Mouse (Mus musculus) embryonic facial prominence, embryonic 14.5 days (tissue): ENCODE results near the gene 4921517D22Rik. TPM values are rescaled to one million over a fixed set of nuclear protein-coding genes. Genes with fewer than 3 reads are reported as not detected.
A peak's percentile ranks its signal among the peaks of the same experiment; 100 is the strongest.
"Not testable (repeated sequence)": the region's sequence is repeated elsewhere in the genome, so short reads cannot be mapped to it uniquely, and the experiment has no call there.

Experiments
- ATAC-seq: fragments of 200-750 bp; cut with Nextera tagmentation; 2 replicates; pipeline ENCODE4 v1.8.0; 2017; ENCODE audit warnings: low read depth, moderate number of reproducible peaks, moderate TSS enrichment
- DNase-seq: peaks from one replicate; pipeline ENCODE4 v3.0.0-alpha.2; 2015; ENCODE audit warnings: low spot score
- H3K27ac ChIP-seq: fragments of 300-500 bp; sonication (generic); replicated peaks from 2 replicates; pipeline ENCODE4 v1.5.1; 2014; ENCODE audit warnings: low read depth, mild to moderate bottlenecking, low read length, moderate library complexity
- H3K27me3 ChIP-seq: fragments of 300-500 bp; sonication (generic); replicated peaks from 2 replicates; pipeline ENCODE4 v1.6.1; 2014; ENCODE audit warnings: low read length; ENCODE audit not compliant: control insufficient read depth, insufficient read depth
- H3K36me3 ChIP-seq: fragments of 300-500 bp; sonication (generic); 2 replicates; pipeline ENCODE4 v1.6.1; 2014; ENCODE audit warnings: low read length, mixed read lengths; ENCODE audit not compliant: control insufficient read depth, insufficient read depth
- H3K4me1 ChIP-seq: fragments of 300-500 bp; sonication (generic); 2 replicates; pipeline ENCODE4 v1.6.1; 2014; ENCODE audit warnings: antibody characterized with exemption, low read length; ENCODE audit not compliant: control insufficient read depth, insufficient read depth
- H3K4me2 ChIP-seq: fragments of 300-500 bp; sonication (generic); 2 replicates; pipeline ENCODE4 v1.6.1; 2014; ENCODE audit warnings: low read depth, mild to moderate bottlenecking, low read length, moderate library complexity, mixed read lengths
- H3K4me3 ChIP-seq: fragments of 300-500 bp; sonication (generic); 2 replicates; pipeline ENCODE4 v1.5.1; 2014; ENCODE audit warnings: low read depth, mild to moderate bottlenecking, low read length
- H3K9ac ChIP-seq: fragments of 300-500 bp; sonication (generic); 2 replicates; pipeline ENCODE4 v1.6.1; 2014; ENCODE audit warnings: low read depth, mild to moderate bottlenecking, low read length, moderate library complexity, mixed read lengths
- H3K9me3 ChIP-seq: fragments of 300-500 bp; sonication (generic); 2 replicates; pipeline ENCODE4 v1.6.1; 2016; ENCODE audit warnings: low read length; ENCODE audit not compliant: control insufficient read depth
- WGBS: fragments of 180-500 bp; shearing (Covaris S2); extraction: QIAGEN DNeasy Blood & Tissue Kit; methylation state at CpG from one replicate; pipeline ENCODE4 v1.1.7; 2014; 5-methylcytosine and 5-hydroxymethylcytosine counted together
- polyA plus RNA-seq: library from polyadenylated mRNA; unstranded; fragments of >200 nt; fragmentation: Nextera tagmentation; extraction: Ambion mirVana; gene quantifications from 2 replicates; pipeline ENCODE4 v1.2.1, GENCODE M21; 2014

Gene 4921517D22Rik
- polyA plus RNA-seq, 1 experiment from 2014 or later = not detected

GRCm38 (mm10) chr13:59728378-59729093 lies 34.6 kb upstream of the 4921517D22Rik start:
- Histone ChIP-seq H3K4me3 (no peak overlapping the region), H3K9ac (no peak overlapping the region), H3K27me3 (no peaks in the 10 kb centered on the region), H3K36me3 (no peaks in the 10 kb centered on the region), H3K9me3 (no peaks in the 10 kb centered on the region), H3K27ac (no peak overlapping the region), H3K4me1 (0 out of 2 replicates have a peak, but pooled peaks cover 6% of the 10 kb centered on the region), H3K4me2 (no peak overlapping the region)
- 35% methylated on average over 6 of the region's 7 CpGs for WGBS
- ATAC-seq = peak; percentile 90
- DNase-seq = peak; percentile 90

- H3K36me3 ChIP-seq = no peaks in the 10 kb centered on the region
- no peak overlapping the region for H3K27ac ChIP-seq
- H3K9ac ChIP-seq = peak overlapping the region; percentile 48; the same call in 1 of the 2 replicates
- no peak for DNase-seq
- no peaks in the 10 kb centered on the region for H3K9me3 ChIP-seq
- H3K4me2 ChIP-seq = peak overlapping the region; percentile 41
- H3K4me3 ChIP-seq = peak overlapping the region; percentile 16; the same call in 1 of the 2 replicates
- ATAC-seq = no peak
- no peaks in the 10 kb centered on the region for H3K27me3 ChIP-seq
- 32% methylated on average over 29 of the region's 29 CpGs for WGBS
- H3K4me1 ChIP-seq = 0 out of 2 replicates have a peak, but pooled peaks cover 6% of the 10 kb centered on the region
Measured at GRCm38 (mm10) chr13:59726139-59726867, 32.4 kb upstream of the 4921517D22Rik start.

DNA sequence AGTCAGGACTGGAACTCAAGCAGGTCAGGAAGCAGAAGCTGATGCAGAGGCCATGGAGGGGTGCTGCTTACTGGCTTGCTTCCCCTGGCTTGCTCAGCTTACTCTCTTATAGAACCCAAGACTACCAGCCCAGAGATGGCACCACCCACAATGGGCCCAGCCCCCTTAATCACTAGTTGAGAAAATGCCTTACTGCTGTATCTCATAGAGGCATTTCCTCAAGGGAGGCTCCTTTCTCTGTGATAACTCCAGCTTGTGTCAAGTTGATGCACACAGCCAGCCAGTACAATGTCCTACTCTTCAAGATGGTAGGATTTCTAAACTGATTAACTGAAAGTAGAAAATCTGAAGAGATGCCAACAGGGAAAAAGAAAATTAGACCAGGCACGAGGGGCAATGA lies 28.2 kb upstream of the 4921517D22Rik start:
- peaks cover 14% of the 10 kb centered on the region; the same call in 1 of the 2 replicates for H3K4me1 ChIP-seq
- not testable (repeated sequence) for H3K9me3 ChIP-seq, H3K9ac ChIP-seq, H3K27me3 ChIP-seq, H3K27ac ChIP-seq, DNase-seq, H3K4me3 ChIP-seq, H3K4me2 ChIP-seq, H3K36me3 ChIP-seq, ATAC-seq
- 74% methylated on average over 1 of the region's 1 CpGs for WGBS

DNA sequence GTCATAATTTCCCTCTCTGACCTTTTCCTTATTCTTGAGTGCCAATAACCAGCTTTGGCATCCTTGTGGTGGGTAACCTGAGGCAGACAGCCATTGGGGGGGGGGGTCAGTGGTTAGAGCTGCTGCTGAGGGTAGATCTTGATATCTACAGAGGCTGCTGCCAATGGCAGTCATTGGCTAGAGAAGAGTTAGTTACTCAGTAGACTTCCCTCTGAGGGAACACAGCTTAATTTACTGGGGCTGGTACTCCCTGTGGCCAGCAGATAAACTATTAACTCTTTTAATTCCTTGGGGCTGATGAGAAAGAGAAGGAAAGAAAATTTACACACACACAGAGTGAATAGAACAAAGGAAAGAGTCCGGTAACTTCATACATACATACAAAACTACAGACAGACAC lies 25.6 kb upstream of the 4921517D22Rik start:
- Histone ChIP-seq H3K4me1 (peaks cover 8% of the 10 kb centered on the region; the same call in 1 of the 2 replicates), H3K9ac (no peak overlapping the region), H3K4me2 (no peak overlapping the region), H3K4me3 (no peak overlapping the region), H3K36me3 (no peaks in the 10 kb centered on the region), H3K9me3 (no peaks in the 10 kb centered on the region), H3K27me3 (no peaks in the 10 kb centered on the region), H3K27ac (peak overlapping the region; percentile 22; the same call in 1 of the 2 replicates)
- DNase-seq = no peak
- WGBS = 100% methylated on average over 1 of the region's 1 CpGs
- ATAC-seq = no peak

DNA sequence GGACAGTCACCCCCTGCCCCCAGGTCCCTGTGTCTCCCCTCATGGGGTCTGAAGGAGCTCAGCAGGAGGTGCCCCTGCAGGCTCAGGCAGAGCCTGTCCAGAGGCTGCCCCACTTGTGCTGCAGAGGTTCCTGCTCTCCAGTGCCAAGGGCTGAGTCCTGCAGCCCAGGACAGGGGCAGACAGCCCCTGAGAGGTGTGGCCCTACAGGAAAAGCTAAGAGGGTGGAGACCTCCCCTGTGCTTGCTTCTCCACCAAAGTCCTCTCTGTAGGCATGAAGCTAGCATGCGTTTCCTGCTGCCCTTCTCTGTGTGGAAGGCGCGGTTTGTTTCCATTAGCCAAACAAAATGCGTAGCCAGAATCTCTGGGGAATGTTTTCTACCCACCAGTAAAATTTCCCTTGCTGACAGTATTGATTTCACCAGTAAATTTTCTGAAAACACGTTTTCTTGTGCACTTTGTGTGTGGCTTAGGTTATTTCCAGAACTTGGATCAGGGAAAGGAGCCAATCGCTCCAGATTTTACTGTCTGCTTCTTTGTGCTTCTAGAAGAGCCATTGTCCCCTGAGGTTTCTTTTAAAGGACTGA lies 25.0 kb upstream of the 4921517D22Rik start:
- ATAC-seq (peak; percentile 57; the same call in 1 of the 2 replicates), DNase-seq (peak; percentile 67)
- H3K4me1 ChIP-seq, H3K36me3 ChIP-seq, H3K4me2 ChIP-seq, H3K9ac ChIP-seq, H3K4me3 ChIP-seq, H3K9me3 ChIP-seq, H3K27me3 ChIP-seq: not testable (repeated sequence)
- 23% methylated on average over 6 of the region's 6 CpGs for WGBS
- H3K27ac ChIP-seq = peak overlapping the region; percentile 22; the same call in 1 of the 2 replicates

- DNase-seq = no peak
- ATAC-seq = no peak
- no peaks in the 10 kb centered on the region for H3K9me3 ChIP-seq
- H3K4me3 ChIP-seq = no peak overlapping the region
- H3K4me1 ChIP-seq = no peaks in the 10 kb centered on the region
- no peak overlapping the region for H3K9ac ChIP-seq
- no peak overlapping the region for H3K27ac ChIP-seq
- H3K4me2 ChIP-seq = no peak overlapping the region
- WGBS = 33% methylated on average over 3 of the region's 3 CpGs
- no peaks in the 10 kb centered on the region for H3K36me3 ChIP-seq
- no peaks in the 10 kb centered on the region for H3K27me3 ChIP-seq
Measured at GRCm38 (mm10) chr13:59713710-59714109, 19.8 kb upstream of the 4921517D22Rik start.

GRCm38 (mm10) chr13:59711984-59712383 lies 18.1 kb upstream of the 4921517D22Rik start, which contains the start of gene Spata31d1b:
Gene Spata31d1b, plus strand, starts transcription at chr13:59712284.
- H3K27me3 ChIP-seq, H3K9me3 ChIP-seq, H3K4me1 ChIP-seq, H3K4me3 ChIP-seq, H3K4me2 ChIP-seq, H3K9ac ChIP-seq, ATAC-seq, H3K27ac ChIP-seq, DNase-seq, H3K36me3 ChIP-seq: not testable (repeated sequence)
- WGBS = 54% methylated on average over 3 of the region's 3 CpGs

- no peaks in the 10 kb centered on the region for H3K36me3 ChIP-seq
- H3K4me1 ChIP-seq = no peaks in the 10 kb centered on the region
- no peak within 1 kb of the TSS for H3K9ac ChIP-seq
- DNase-seq = no peak
- H3K9me3 ChIP-seq = no peaks in the 10 kb centered on the region
- H3K27ac ChIP-seq = no peak within 1 kb of the TSS
- H3K27me3 ChIP-seq = no peaks in the 10 kb centered on the region
- ATAC-seq = no peak
- no peak within 1 kb of the TSS for H3K4me2 ChIP-seq
- no peak within 1 kb of the TSS for H3K4me3 ChIP-seq
- 92% methylated on average over 15 of the region's 15 CpGs for whole genome bisulfite sequencing
Measured at GRCm38 (mm10) chr13:59710230-59710629, 16.3 kb upstream of the 4921517D22Rik start, which contains the start of gene Spata31d1a. Gene Spata31d1a, minus strand, starts transcription at chr13:59710330.
